Mouse (Mus musculus): ENCODE measurements around the gene Slc6a20a. TPM values are rescaled to one million over a fixed set of nuclear protein-coding genes. Genes with fewer than 3 reads are reported as not detected.

The Slc6a20a gene
- polyA plus RNA-seq, 1 experiment from 2014 or later: not detected

DNA sequence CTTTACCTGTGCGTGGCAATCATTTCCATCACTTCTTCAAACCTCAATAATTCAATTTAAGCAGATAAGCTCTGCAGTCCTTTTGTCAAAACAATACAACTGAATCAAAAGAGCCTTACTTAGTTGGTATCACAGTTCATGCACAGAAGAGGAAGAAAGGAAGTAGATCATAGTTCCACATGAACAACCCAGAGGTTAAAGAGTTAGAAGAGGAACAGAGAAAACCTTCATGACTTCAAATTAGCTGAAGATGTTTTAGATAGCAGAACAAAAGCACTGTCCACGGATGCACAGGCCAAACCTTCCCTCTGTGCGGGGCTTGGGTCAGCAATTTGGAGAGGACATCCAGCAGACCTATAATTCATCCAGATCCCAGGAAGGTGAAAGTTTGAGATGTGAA lies 47.0 kb downstream of the Slc6a20a start:
- Histone ChIP-seq H3K36me3 (ENCODE audit: control insufficient read depth, insufficient read depth, low read length) (no peaks in the 10 kb centered on the region), H3K27me3 (ENCODE audit: control insufficient read depth, insufficient read depth, low read length) (no peaks in the 10 kb centered on the region), H3K27ac (replicated peaks; ENCODE audit: low read depth, low read length) (no peak overlapping the region), H3K4me3 (ENCODE audit: low read depth, low read length) (no peak overlapping the region), H3K9me3 (ENCODE audit: control insufficient read depth, low read length) (no peaks in the 10 kb centered on the region), H3K4me2 (ENCODE audit: low read depth, severe bottlenecking) (no peak overlapping the region), H3K4me1 (ENCODE audit: control insufficient read depth, insufficient read depth, low read length) (no peaks in the 10 kb centered on the region), H3K9ac (ENCODE audit: low read length) (no peak overlapping the region)
- DNase-seq (ENCODE audit: low spot score) (no peak), ATAC-seq (ENCODE audit: insufficient number of reproducible peaks, low FRiP score, low TSS enrichment, low read depth) (no peak)
- 86% methylated on average over 3 of the region's 3 CpGs for WGBS

- Histone ChIP-seq H3K4me2 (ENCODE audit: low read depth, severe bottlenecking) (no peak overlapping the region), H3K4me1 (ENCODE audit: control insufficient read depth, insufficient read depth, low read length) (no peaks in the 10 kb centered on the region), H3K36me3 (ENCODE audit: control insufficient read depth, insufficient read depth, low read length) (no peaks in the 10 kb centered on the region), H3K9ac (ENCODE audit: low read length) (no peak overlapping the region), H3K27ac (replicated peaks; ENCODE audit: low read depth, low read length) (no peak overlapping the region), H3K27me3 (ENCODE audit: control insufficient read depth, insufficient read depth, low read length) (no peaks in the 10 kb centered on the region), H3K4me3 (ENCODE audit: low read depth, low read length) (no peak overlapping the region), H3K9me3 (ENCODE audit: control insufficient read depth, low read length) (no peaks in the 10 kb centered on the region)
- ATAC-seq (ENCODE audit: insufficient number of reproducible peaks, low FRiP score, low TSS enrichment, low read depth) (no peak), DNase-seq (ENCODE audit: low spot score) (no peak)
- 92% methylated on average over 11 of the region's 11 CpGs for WGBS
These were observed 52.9 kb downstream of the Slc6a20a start for GRCm38 (mm10) chr9:123625821-123626220.

DNA sequence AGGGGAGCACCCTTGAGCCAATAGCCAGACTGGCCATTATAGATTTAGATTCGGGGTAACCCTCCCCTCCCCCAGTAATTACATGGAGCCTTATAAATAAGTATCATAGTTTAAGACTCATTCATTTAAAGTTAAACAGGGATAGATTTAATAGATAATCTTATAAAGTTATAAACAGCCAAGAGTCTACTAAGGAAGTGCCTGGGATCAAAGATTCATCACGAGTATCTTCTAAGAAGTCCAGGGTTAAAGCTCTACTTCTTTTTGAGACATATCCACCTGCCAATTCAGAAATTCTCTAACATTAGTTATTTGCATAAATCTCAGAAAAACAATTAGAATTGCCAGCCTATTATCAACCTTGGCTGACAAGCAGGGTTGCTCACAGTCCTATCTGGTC lies 53.9 kb downstream of the Slc6a20a start:
- WGBS: 93% methylated on average over 2 of the region's 2 CpGs

GRCm38 (mm10) chr9:123620311-123621098 lies 58.2 kb downstream of the Slc6a20a start:
- Histone ChIP-seq H3K27me3 (ENCODE audit: control insufficient read depth, insufficient read depth, low read length) (no peaks in the 10 kb centered on the region), H3K27ac (replicated peaks; ENCODE audit: low read depth, low read length) (no peak overlapping the region), H3K4me1 (ENCODE audit: control insufficient read depth, insufficient read depth, low read length) (no peaks in the 10 kb centered on the region), H3K4me3 (ENCODE audit: low read depth, low read length) (no peak overlapping the region), H3K9ac (ENCODE audit: low read length) (no peak overlapping the region), H3K4me2 (ENCODE audit: low read depth, severe bottlenecking) (no peak overlapping the region), H3K9me3 (ENCODE audit: control insufficient read depth, low read length) (no peaks in the 10 kb centered on the region), H3K36me3 (ENCODE audit: control insufficient read depth, insufficient read depth, low read length) (no peaks in the 10 kb centered on the region)
- ATAC-seq (ENCODE audit: insufficient number of reproducible peaks, low FRiP score, low TSS enrichment, low read depth): no peak
- WGBS: 78% methylated on average over 5 of the region's 5 CpGs
- no peak for DNase-seq (ENCODE audit: low spot score)

More for the DNA sequence above, 53.9 kb downstream of the Slc6a20a start:
- Histone ChIP-seq H3K9me3 (ENCODE audit: control insufficient read depth, low read length) (no peaks in the 10 kb centered on the region), H3K4me3 (ENCODE audit: low read depth, low read length) (no peak overlapping the region), H3K4me2 (ENCODE audit: low read depth, severe bottlenecking) (no peak overlapping the region), H3K27me3 (ENCODE audit: control insufficient read depth, insufficient read depth, low read length) (no peaks in the 10 kb centered on the region), H3K36me3 (ENCODE audit: control insufficient read depth, insufficient read depth, low read length) (no peaks in the 10 kb centered on the region), H3K9ac (ENCODE audit: low read length) (no peak overlapping the region), H3K27ac (replicated peaks; ENCODE audit: low read depth, low read length) (no peak overlapping the region), H3K4me1 (ENCODE audit: control insufficient read depth, insufficient read depth, low read length) (no peaks in the 10 kb centered on the region)
- ATAC-seq (ENCODE audit: insufficient number of reproducible peaks, low FRiP score, low TSS enrichment, low read depth) (no peak), DNase-seq (ENCODE audit: low spot score) (no peak)

- DNase-seq (ENCODE audit: low spot score) (no peak), ATAC-seq (ENCODE audit: insufficient number of reproducible peaks, low FRiP score, low TSS enrichment, low read depth) (no peak)
- H3K9ac ChIP-seq (ENCODE audit: low read length): no peak overlapping the region
- 78% methylated on average over 1 of the region's 1 CpGs for WGBS
- H3K27ac ChIP-seq (replicated peaks; ENCODE audit: low read depth, low read length): no peak overlapping the region
- no peaks in the 10 kb centered on the region for H3K36me3 ChIP-seq (ENCODE audit: control insufficient read depth, insufficient read depth, low read length)
- H3K4me1 ChIP-seq (ENCODE audit: control insufficient read depth, insufficient read depth, low read length): no peaks in the 10 kb centered on the region
- no peak overlapping the region for H3K4me3 ChIP-seq (ENCODE audit: low read depth, low read length)
- no peaks in the 10 kb centered on the region for H3K9me3 ChIP-seq (ENCODE audit: control insufficient read depth, low read length)
- H3K4me2 ChIP-seq (ENCODE audit: low read depth, severe bottlenecking): no peak overlapping the region
- no peaks in the 10 kb centered on the region for H3K27me3 ChIP-seq (ENCODE audit: control insufficient read depth, insufficient read depth, low read length)
These were observed 77.2 kb downstream of the Slc6a20a start for GRCm38 (mm10) chr9:123601529-123601928.

GRCm38 (mm10) chr9:123597376-123597775 lies 81.3 kb downstream of the Slc6a20a start:
- H3K9me3 ChIP-seq (ENCODE audit: control insufficient read depth, low read length): no peaks in the 10 kb centered on the region
- no peak for ATAC-seq (ENCODE audit: insufficient number of reproducible peaks, low FRiP score, low TSS enrichment, low read depth)
- no peaks in the 10 kb centered on the region for H3K4me1 ChIP-seq (ENCODE audit: control insufficient read depth, insufficient read depth, low read length)
- H3K9ac ChIP-seq (ENCODE audit: low read length): no peak overlapping the region
- WGBS: 94% methylated on average over 2 of the region's 2 CpGs
- H3K27me3 ChIP-seq (ENCODE audit: control insufficient read depth, insufficient read depth, low read length): no peaks in the 10 kb centered on the region
- no peak for DNase-seq (ENCODE audit: low spot score)
- no peak overlapping the region for H3K4me2 ChIP-seq (ENCODE audit: low read depth, severe bottlenecking)
- H3K4me3 ChIP-seq (ENCODE audit: low read depth, low read length): no peak overlapping the region
- 0 out of 2 replicates have a peak, but pooled peaks cover 2% of the 10 kb centered on the region for H3K36me3 ChIP-seq (ENCODE audit: control insufficient read depth, insufficient read depth, low read length)
- no peak overlapping the region for H3K27ac ChIP-seq (replicated peaks; ENCODE audit: low read depth, low read length)

DNA sequence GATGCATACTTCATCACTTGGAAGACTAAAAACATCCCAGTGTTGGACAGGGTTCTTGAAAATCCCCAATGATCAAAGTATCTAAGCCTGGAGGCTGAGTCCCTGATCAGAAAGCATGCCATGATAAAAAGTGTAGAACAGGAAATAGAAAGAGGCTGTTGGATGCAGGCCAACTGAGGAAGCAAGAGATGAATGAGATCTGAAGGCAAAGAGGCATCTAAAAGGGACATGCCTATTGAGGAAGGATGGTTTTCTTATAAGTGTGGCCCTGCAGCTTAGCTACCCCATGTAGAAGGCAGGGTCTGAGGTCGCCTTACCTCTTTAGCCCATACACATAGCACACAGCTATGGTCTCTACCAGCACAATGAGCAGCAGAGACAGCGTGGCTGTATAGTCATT lies 81.8 kb downstream of the Slc6a20a start:
- no peaks in the 10 kb centered on the region for H3K9me3 ChIP-seq (ENCODE audit: control insufficient read depth, low read length)
- DNase-seq (ENCODE audit: low spot score) (no peak), ATAC-seq (ENCODE audit: insufficient number of reproducible peaks, low FRiP score, low TSS enrichment, low read depth) (no peak)
- no peaks in the 10 kb centered on the region for H3K27me3 ChIP-seq (ENCODE audit: control insufficient read depth, insufficient read depth, low read length)
- H3K4me2 ChIP-seq (ENCODE audit: low read depth, severe bottlenecking): no peak overlapping the region
- H3K9ac ChIP-seq (ENCODE audit: low read length): no peak overlapping the region
- no peak overlapping the region for H3K27ac ChIP-seq (replicated peaks; ENCODE audit: low read depth, low read length)
- H3K4me3 ChIP-seq (ENCODE audit: low read depth, low read length): no peak overlapping the region
- 0 out of 2 replicates have a peak, but pooled peaks cover 2% of the 10 kb centered on the region for H3K36me3 ChIP-seq (ENCODE audit: control insufficient read depth, insufficient read depth, low read length)
- H3K4me1 ChIP-seq (ENCODE audit: control insufficient read depth, insufficient read depth, low read length): no peaks in the 10 kb centered on the region
- WGBS: 85% methylated on average over 2 of the region's 2 CpGs

DNA sequence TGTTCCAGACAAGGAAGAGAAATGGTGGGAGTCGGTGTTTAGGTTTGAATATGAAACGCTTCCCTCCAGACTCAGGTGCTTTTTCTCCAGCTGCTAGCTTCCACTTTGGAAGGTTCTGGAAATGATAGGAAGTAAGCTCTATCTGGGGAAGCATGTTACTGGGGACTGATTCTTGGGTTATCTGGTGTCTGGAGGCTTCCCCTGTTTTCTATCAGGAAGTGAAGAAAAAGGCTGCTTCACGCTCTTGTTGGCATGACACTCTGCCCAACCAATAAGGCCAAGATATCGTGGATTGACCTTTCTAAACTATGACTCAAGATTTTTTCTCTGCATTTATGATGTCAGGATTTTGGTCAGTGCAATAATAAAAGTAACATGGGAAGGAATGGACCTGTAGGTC lies 83.5 kb downstream of the Slc6a20a start:
- Histone ChIP-seq H3K27me3 (ENCODE audit: control insufficient read depth, insufficient read depth, low read length) (no peaks in the 10 kb centered on the region), H3K9me3 (ENCODE audit: control insufficient read depth, low read length) (no peaks in the 10 kb centered on the region), H3K27ac (replicated peaks; ENCODE audit: low read depth, low read length) (no peak overlapping the region), H3K4me1 (ENCODE audit: control insufficient read depth, insufficient read depth, low read length) (no peaks in the 10 kb centered on the region), H3K4me3 (ENCODE audit: low read depth, low read length) (no peak overlapping the region), H3K9ac (ENCODE audit: low read length) (no peak overlapping the region), H3K36me3 (ENCODE audit: control insufficient read depth, insufficient read depth, low read length) (0 out of 2 replicates have a peak, but pooled peaks cover 2% of the 10 kb centered on the region), H3K4me2 (ENCODE audit: low read depth, severe bottlenecking) (no peak overlapping the region)
- 99% methylated on average over 4 of the region's 4 CpGs for WGBS
- DNase-seq (ENCODE audit: low spot score) (no peak), ATAC-seq (ENCODE audit: insufficient number of reproducible peaks, low FRiP score, low TSS enrichment, low read depth) (no peak)

Measured in limb, embryonic 11.5 days (tissue).